Mouse (Mus musculus) thymus, adult 18-20 months (tissue): ENCODE results near the gene Adgrg3.

Experiments used
- DNase-seq, 2 experiments: peaks; one replicate each; pipeline ENCODE4 v3.0.0; 2022; ENCODE audit warnings: mixed read lengths in 2 of 2

Adgrg3 gene

DNA sequence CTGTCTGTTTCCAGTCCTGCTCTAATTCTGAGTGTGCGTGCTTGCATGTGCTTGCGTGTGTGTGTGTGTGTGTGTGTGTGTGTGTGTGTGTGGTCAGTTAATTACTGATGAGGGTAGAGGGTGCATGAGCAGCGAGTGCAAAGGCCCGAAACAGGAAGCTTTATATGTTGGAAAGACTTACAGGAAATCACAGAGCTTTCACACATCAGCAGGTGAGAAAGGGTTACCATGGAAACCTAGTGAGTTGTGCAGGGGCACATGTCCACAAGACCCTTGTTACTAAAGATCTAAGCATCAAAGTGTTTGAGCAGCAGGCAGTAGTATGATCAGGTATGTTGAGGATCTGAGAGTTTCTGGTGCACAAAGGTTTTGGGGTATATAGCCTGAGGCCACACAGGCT, 66.8 kb downstream of the Adgrg3 start:
- DNase-seq = no peak

GRCm38 (mm10) chr8:95084744-95085431, 67.4 kb downstream of the Adgrg3 start:
- DNase-seq = no peak

- no peak for DNase-seq
Observed at GRCm38 (mm10) chr8:95085432-95086141, 68.1 kb downstream of the Adgrg3 start.

GRCm38 (mm10) chr8:95093574-95093973, 76.1 kb downstream of the Adgrg3 start:
- DNase-seq = no peak
